Mouse (Mus musculus) forebrain, embryonic 13.5 days (tissue): Measurements from ENCODE around the gene Dtnb. TPM values are rescaled to one million over a fixed set of nuclear protein-coding genes. Genes with fewer than 3 reads are reported as not detected.
"Not testable (repeated sequence)": the region's sequence is repeated elsewhere in the genome, so short reads cannot be mapped to it uniquely, and the experiment has no call there.

Source experiments
- ATAC-seq: fragments of 200-750 bp; cut with Nextera tagmentation; 2 replicates; pipeline ENCODE4 v1.8.0; 2017
- H3K27ac ChIP-seq: fragments of 300-500 bp; sonication (generic); 2 replicates; pipeline ENCODE4 v1.5.1; 2015; ENCODE audit warnings: inconsistent platforms, mild to moderate bottlenecking, moderate library complexity
- H3K27me3 ChIP-seq: fragments of 300-500 bp; sonication (generic); 2 replicates; pipeline ENCODE4 v1.6.1; 2015; ENCODE audit warnings: mild to moderate bottlenecking, inconsistent platforms
- H3K36me3 ChIP-seq: fragments of 300-500 bp; sonication (generic); 2 replicates; pipeline ENCODE4 v1.6.1; 2015; ENCODE audit warnings: mild to moderate bottlenecking, inconsistent platforms; ENCODE audit not compliant: poor library complexity, severe bottlenecking
- H3K4me1 ChIP-seq: fragments of 300-500 bp; sonication (generic); 2 replicates; pipeline ENCODE4 v1.6.1; 2015; ENCODE audit warnings: inconsistent platforms
- H3K4me2 ChIP-seq: fragments of 300-500 bp; sonication (generic); 2 replicates; pipeline ENCODE4 v1.6.1; 2015; ENCODE audit warnings: inconsistent platforms, mild to moderate bottlenecking, moderate library complexity
- H3K4me3 ChIP-seq: fragments of 300-500 bp; sonication (generic); 2 replicates; pipeline ENCODE4 v1.5.1; 2015; ENCODE audit warnings: mild to moderate bottlenecking, inconsistent platforms
- H3K9ac ChIP-seq: fragments of 300-500 bp; sonication (generic); 2 replicates; pipeline ENCODE4 v1.6.1; 2015; ENCODE audit warnings: mild to moderate bottlenecking, inconsistent platforms
- H3K9me3 ChIP-seq: fragments of 300-500 bp; sonication (generic); replicated peaks from 2 replicates; pipeline ENCODE4 v1.6.1; 2016; ENCODE audit warnings: inconsistent platforms
- WGBS: fragments of 180-500 bp; shearing (Covaris S2); methylation state at CpG from one replicate; pipeline ENCODE4 v1.1.7; 2015; 5-methylcytosine and 5-hydroxymethylcytosine counted together
- polyA plus RNA-seq: library from polyadenylated mRNA; unstranded; fragments of >200 nt; fragmentation: Nextera tagmentation; extraction: Ambion mirVana; gene quantifications from 2 replicates; pipeline ENCODE4 v1.2.1, GENCODE M21; 2015

Gene Dtnb
- 29.8 and 32.3 TPM in 2 replicates for polyA plus RNA-seq

DNA sequence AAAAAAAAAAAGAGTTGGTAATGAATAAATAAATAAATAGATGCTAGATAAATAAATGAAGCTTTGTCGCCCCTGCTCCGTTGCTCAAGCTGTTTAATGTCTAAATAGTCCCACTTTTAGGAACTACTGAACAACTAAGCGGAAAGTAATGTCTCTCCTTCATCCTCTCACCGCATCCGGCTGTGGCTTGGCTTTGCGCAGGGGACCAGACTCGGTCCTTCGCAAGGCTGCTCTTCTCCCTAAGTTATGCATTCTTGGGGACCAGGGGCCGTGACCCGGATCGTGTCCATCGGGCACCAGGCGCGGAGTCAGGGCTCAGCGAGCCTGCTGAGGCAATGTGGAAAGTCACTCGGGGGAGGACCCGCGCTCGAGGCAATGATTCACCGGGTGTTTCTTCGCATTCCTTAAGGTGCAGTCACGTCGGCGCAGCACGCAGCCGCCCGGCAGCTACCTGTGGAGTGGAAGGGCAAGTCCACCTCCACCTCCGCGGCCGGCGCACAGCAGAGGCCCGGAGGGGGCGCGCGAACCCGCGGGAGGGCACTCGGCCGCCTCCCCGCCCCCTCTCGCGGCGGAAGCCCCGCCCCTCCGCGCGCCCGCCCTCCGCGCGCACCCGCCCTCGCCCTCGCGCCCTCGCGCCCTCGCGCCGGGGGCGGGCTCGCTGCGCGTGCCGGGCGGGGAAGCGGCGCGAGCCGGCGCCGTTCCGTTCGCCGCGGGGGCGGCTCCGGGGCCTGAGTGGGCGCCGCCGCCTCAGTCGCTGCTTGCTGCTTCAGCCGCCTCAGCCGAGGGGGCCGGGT, at the start of gene Dtnb:
TSS of gene Dtnb (plus strand) at position 595 of the 794 bp plus-strand sequence.
- ATAC-seq: peak; percentile 86
- peaks cover 15% of the 10 kb centered on the region for H3K4me1 ChIP-seq
- no peaks in the 10 kb centered on the region for H3K9me3 ChIP-seq
- no peaks in the 10 kb centered on the region for H3K27me3 ChIP-seq
- peak within 1 kb of the TSS; percentile 96 for H3K9ac ChIP-seq
- peak within 1 kb of the TSS; percentile 83 for H3K27ac ChIP-seq
- H3K4me2 ChIP-seq: peak within 1 kb of the TSS; percentile 85
- H3K36me3 ChIP-seq: no peaks in the 10 kb centered on the region
- peak within 1 kb of the TSS; percentile 86 for H3K4me3 ChIP-seq
- WGBS: 4% methylated on average over 24 of the region's 85 CpGs

DNA sequence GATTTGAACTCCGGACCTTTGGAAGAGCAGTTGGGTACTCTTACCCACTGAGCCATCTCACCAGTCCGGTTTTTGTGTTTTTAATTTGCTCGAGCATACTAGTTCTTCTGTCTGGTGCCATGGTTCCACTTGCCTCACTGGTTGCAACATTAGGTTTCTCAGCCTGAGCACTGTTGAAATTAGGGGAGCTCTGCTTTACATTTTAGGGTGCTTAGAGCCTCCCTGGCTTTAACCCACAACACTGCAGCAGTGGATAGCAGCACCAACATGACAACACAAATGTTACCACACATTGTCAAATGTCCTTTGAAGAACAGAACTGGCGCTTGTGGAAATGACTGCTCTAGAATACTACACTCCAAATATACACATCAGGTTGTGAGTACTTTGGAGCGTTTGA, 46.6 kb upstream of the Dtnb start:
- H3K9ac ChIP-seq: no peak overlapping the region
- H3K27ac ChIP-seq: no peak overlapping the region
- H3K27me3 ChIP-seq: no peaks in the 10 kb centered on the region
- ATAC-seq: no peak
- H3K4me3 ChIP-seq: no peak overlapping the region
- no peaks in the 10 kb centered on the region for H3K4me1 ChIP-seq
- H3K36me3 ChIP-seq: no peaks in the 10 kb centered on the region
- 91% methylated on average over 5 of the region's 5 CpGs for WGBS
- no peaks in the 10 kb centered on the region for H3K9me3 ChIP-seq
- H3K4me2 ChIP-seq: no peak overlapping the region

DNA sequence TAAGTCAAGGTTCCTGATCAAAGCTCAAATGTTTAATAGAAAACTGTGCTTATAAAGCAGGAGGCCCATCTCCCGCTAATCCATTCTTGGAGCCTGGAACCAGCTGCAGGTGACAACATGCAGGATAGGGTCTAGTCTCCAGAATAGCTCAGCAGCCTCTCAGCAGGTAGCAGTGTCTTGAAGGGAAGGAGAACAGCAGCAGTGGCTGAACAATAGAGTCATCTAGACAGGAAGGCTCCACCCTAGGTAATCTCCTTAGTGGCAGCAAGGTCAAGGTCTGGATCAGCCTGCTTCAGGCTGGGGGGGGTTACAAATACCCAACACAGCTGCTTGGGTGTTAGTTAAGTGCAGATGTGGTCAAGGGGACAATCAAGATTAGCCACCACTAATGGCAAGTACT, 36.7 kb upstream of the Dtnb start:
- 96% methylated on average over 1 of the region's 1 CpGs for WGBS
- not testable (repeated sequence) for H3K36me3 ChIP-seq, H3K4me2 ChIP-seq, H3K4me1 ChIP-seq, H3K27ac ChIP-seq, H3K9me3 ChIP-seq, H3K27me3 ChIP-seq, ATAC-seq, H3K9ac ChIP-seq, H3K4me3 ChIP-seq

DNA sequence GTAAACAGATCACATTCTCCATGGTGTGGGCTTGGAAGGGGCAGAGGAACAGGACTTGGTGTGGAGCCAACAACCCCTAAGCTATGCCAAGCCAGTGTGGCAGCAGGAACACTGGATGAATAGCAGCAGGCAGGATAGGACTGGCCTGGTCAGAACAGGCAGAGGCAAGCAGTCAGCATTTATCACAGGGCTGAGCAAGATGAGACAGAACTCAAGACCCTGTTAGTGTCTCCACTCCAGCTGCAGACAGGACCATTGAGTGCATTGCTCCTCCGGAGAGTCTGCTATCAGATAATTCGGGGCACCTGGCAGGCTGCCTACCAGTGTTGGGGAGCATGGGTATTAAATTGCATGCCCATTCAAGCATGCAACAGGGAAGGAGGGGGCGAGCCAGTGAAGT, 34.6 kb upstream of the Dtnb start:
- no peak overlapping the region for H3K9ac ChIP-seq
- no peaks in the 10 kb centered on the region for H3K27me3 ChIP-seq
- 0 out of 2 replicates have a peak, but pooled peaks cover 3% of the 10 kb centered on the region for H3K4me1 ChIP-seq
- no peaks in the 10 kb centered on the region for H3K36me3 ChIP-seq
- WGBS: 71% methylated on average over 3 of the region's 3 CpGs
- H3K9me3 ChIP-seq: no peaks in the 10 kb centered on the region
- no peak overlapping the region for H3K4me2 ChIP-seq
- no peak overlapping the region for H3K4me3 ChIP-seq
- ATAC-seq: peak; percentile 36; the same call in 1 of the 2 replicates
- no peak overlapping the region for H3K27ac ChIP-seq

DNA sequence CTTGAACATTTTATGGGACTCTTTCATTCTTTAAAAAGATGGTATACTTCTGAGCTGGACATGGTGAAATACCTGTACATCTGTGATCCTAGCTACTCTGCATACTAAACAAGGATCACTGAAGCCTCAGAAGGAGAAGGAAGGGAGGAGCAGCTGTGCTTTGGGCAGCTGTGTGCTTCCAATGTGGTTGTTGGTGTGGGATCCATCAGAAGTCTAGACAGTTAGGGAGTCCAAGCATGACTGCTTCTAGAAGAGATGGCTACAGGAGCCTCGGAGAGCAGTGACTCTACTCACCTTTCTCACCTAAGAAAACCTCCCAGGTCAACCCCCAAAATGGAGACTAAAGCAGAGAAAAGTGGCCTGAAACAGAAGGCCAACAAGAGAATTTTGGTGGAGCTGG, 34.1 kb upstream of the Dtnb start:
- H3K4me1 ChIP-seq: 0 out of 2 replicates have a peak, but pooled peaks cover 3% of the 10 kb centered on the region
- no peak overlapping the region for H3K9ac ChIP-seq
- no peak overlapping the region for H3K27ac ChIP-seq
- no peaks in the 10 kb centered on the region for H3K9me3 ChIP-seq
- 90% methylated on average over 1 of the region's 1 CpGs for WGBS
- no peaks in the 10 kb centered on the region for H3K27me3 ChIP-seq
- H3K36me3 ChIP-seq: no peaks in the 10 kb centered on the region
- no peak overlapping the region for H3K4me2 ChIP-seq
- H3K4me3 ChIP-seq: no peak overlapping the region
- ATAC-seq: no peak

DNA sequence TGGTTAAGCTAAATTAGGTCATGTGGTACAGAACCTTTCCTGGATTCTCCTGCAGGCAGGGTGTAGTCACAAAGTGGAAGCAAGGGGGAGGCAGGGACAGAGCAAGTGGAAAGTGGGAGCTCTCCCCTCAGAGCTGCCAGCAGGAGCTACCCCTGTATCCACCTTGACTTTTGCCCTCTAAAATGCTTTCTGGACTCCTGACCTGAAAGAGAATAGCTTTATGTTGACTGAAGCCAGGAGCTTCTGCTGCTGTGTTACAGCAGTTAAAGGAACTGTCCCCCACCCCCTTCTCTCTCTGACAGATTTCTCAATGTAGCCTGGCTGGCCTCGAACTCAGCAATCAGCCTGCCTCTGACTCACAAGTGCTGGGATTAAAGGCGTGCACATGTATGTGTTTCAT, 32.6 kb upstream of the Dtnb start:
- no peak overlapping the region for H3K4me3 ChIP-seq
- WGBS: 81% methylated on average over 2 of the region's 2 CpGs
- 0 out of 2 replicates have a peak, but pooled peaks cover 3% of the 10 kb centered on the region for H3K4me1 ChIP-seq
- no peak overlapping the region for H3K9ac ChIP-seq
- no peak overlapping the region for H3K4me2 ChIP-seq
- H3K9me3 ChIP-seq: no peaks in the 10 kb centered on the region
- H3K36me3 ChIP-seq: no peaks in the 10 kb centered on the region
- ATAC-seq: no peak
- no peak overlapping the region for H3K27ac ChIP-seq
- H3K27me3 ChIP-seq: no peaks in the 10 kb centered on the region

GRCm38 (mm10) chr12:3540871-3541270, 31.3 kb upstream of the Dtnb start:
- no peak for ATAC-seq
- Histone ChIP-seq H3K4me3 (no peak overlapping the region), H3K36me3 (no peaks in the 10 kb centered on the region), H3K9ac (no peak overlapping the region), H3K4me2 (no peak overlapping the region), H3K4me1 (0 out of 2 replicates have a peak, but pooled peaks cover 3% of the 10 kb centered on the region), H3K27me3 (no peaks in the 10 kb centered on the region), H3K9me3 (no peaks in the 10 kb centered on the region), H3K27ac (no peak overlapping the region)
- 91% methylated on average over 7 of the region's 7 CpGs for WGBS

GRCm38 (mm10) chr12:3545451-3545850, 26.7 kb upstream of the Dtnb start:
- Histone ChIP-seq H3K4me2 (no peak overlapping the region), H3K4me3 (no peak overlapping the region), H3K27ac (no peak overlapping the region), H3K36me3 (no peaks in the 10 kb centered on the region), H3K27me3 (0 out of 2 replicates have a peak, but pooled peaks cover 2% of the 10 kb centered on the region), H3K4me1 (peaks cover 4% of the 10 kb centered on the region; the same call in 1 of the 2 replicates), H3K9ac (no peak overlapping the region), H3K9me3 (no peaks in the 10 kb centered on the region)
- WGBS: 62% methylated on average over 3 of the region's 3 CpGs
- ATAC-seq: no peak

DNA sequence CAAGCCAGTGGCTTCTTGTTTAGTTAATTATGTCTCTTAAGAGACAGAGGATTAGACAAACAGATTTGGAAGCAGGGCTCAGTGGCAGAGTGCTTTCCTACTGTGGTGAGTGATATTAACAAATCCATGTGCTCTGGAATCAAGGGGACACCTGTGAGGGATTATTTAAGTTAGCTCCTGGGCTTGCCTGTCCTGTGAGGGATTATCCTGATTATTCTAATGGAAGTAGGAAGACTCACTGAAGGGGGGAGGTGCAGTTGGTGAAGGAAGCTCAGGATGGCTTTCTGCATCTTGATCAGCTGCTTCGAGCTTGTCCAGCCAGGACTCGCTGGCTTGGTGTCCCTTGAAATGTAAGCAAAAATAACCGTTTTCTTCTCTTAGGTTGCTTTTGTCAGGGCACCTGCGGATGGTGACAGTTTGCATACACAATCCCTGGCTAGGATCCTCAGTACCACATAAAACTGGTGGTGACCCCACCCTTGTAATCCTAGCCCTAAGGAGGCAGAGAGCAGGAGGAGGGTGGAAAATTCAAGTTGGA, 26.0 kb upstream of the Dtnb start:
- Histone ChIP-seq H3K9ac (no peak overlapping the region), H3K27me3 (0 out of 2 replicates have a peak, but pooled peaks cover 2% of the 10 kb centered on the region), H3K27ac (no peak overlapping the region), H3K9me3 (no peaks in the 10 kb centered on the region), H3K36me3 (no peaks in the 10 kb centered on the region), H3K4me1 (peaks cover 5% of the 10 kb centered on the region; the same call in 1 of the 2 replicates), H3K4me2 (no peak overlapping the region), H3K4me3 (no peak overlapping the region)
- WGBS: 24% methylated on average over 4 of the region's 4 CpGs
- no peak for ATAC-seq

DNA sequence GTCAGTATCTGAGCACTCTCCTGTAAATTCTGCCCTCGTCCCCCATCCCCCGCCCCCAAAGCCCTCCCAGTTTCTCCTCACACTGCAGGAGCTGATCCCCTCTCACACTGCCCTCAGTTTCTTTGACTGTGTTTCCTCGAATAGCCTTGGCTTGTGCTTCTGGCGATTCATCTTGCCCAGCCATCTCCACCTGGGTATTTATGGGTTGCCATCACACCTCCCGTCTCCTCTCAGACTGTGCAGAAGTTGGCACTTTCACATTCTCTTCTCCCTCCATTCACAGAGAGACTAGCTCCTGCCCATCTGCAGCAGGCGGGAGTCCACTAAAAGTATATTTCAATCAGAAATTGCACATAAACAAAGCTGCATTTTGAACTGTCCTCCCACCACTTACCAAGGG, 25.4 kb upstream of the Dtnb start:
- H3K9ac ChIP-seq: no peak overlapping the region
- H3K4me2 ChIP-seq: no peak overlapping the region
- H3K9me3 ChIP-seq: no peaks in the 10 kb centered on the region
- no peak overlapping the region for H3K4me3 ChIP-seq
- H3K27me3 ChIP-seq: 0 out of 2 replicates have a peak, but pooled peaks cover 2% of the 10 kb centered on the region
- 34% methylated on average over 6 of the region's 6 CpGs for WGBS
- no peak overlapping the region for H3K27ac ChIP-seq
- ATAC-seq: no peak
- H3K36me3 ChIP-seq: no peaks in the 10 kb centered on the region
- peaks cover 5% of the 10 kb centered on the region; the same call in 1 of the 2 replicates for H3K4me1 ChIP-seq

- WGBS: 49% methylated on average over 4 of the region's 4 CpGs
- H3K9me3 ChIP-seq: no peaks in the 10 kb centered on the region
- no peak overlapping the region for H3K4me3 ChIP-seq
- peaks cover 5% of the 10 kb centered on the region; the same call in 1 of the 2 replicates for H3K4me1 ChIP-seq
- H3K36me3 ChIP-seq: no peaks in the 10 kb centered on the region
- H3K27me3 ChIP-seq: 0 out of 2 replicates have a peak, but pooled peaks cover 2% of the 10 kb centered on the region
- H3K9ac ChIP-seq: no peak overlapping the region
- H3K27ac ChIP-seq: no peak overlapping the region
- ATAC-seq: no peak
- no peak overlapping the region for H3K4me2 ChIP-seq
These were observed 24.7 kb upstream of the Dtnb start for GRCm38 (mm10) chr12:3547506-3547905.

DNA sequence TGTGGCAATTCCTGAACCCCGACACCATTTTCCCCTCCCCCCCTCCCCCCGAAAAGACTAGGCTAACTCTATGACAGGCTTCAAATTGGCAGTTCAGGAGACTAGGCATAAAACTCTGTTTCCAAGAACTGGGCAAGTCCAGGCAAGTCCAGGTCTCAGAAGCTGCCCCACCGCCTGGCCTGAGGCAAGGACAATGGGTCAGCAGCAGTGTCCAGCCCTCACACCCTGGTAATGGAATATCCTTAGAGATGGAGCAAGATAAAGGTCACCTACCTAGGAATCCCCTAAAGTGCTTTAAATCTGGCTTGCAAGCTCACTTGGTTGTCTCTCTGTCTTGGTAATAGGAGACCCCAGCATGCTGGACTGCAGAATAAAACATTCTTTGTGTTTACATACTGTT, 24.3 kb upstream of the Dtnb start:
- ATAC-seq: no peak
- 0 out of 2 replicates have a peak, but pooled peaks cover 2% of the 10 kb centered on the region for H3K27me3 ChIP-seq
- WGBS: 58% methylated on average over 3 of the region's 3 CpGs

More for the DNA sequence above, 24.3 kb upstream of the Dtnb start:
- no peaks in the 10 kb centered on the region for H3K9me3 ChIP-seq
- H3K36me3 ChIP-seq: no peaks in the 10 kb centered on the region
- H3K4me1 ChIP-seq: peaks cover 5% of the 10 kb centered on the region; the same call in 1 of the 2 replicates
- no peak overlapping the region for H3K27ac ChIP-seq
- H3K9ac ChIP-seq: no peak overlapping the region
- no peak overlapping the region for H3K4me3 ChIP-seq
- H3K4me2 ChIP-seq: no peak overlapping the region
